Mouse (Mus musculus): Measurements from ENCODE around the gene Tnrc6b. TPM values are rescaled to one million over a fixed set of nuclear protein-coding genes. Genes with fewer than 3 reads are reported as not detected.

Tnrc6b gene
- polyA plus RNA-seq, 1 experiment from 2014 or later: 10.0 TPM

DNA sequence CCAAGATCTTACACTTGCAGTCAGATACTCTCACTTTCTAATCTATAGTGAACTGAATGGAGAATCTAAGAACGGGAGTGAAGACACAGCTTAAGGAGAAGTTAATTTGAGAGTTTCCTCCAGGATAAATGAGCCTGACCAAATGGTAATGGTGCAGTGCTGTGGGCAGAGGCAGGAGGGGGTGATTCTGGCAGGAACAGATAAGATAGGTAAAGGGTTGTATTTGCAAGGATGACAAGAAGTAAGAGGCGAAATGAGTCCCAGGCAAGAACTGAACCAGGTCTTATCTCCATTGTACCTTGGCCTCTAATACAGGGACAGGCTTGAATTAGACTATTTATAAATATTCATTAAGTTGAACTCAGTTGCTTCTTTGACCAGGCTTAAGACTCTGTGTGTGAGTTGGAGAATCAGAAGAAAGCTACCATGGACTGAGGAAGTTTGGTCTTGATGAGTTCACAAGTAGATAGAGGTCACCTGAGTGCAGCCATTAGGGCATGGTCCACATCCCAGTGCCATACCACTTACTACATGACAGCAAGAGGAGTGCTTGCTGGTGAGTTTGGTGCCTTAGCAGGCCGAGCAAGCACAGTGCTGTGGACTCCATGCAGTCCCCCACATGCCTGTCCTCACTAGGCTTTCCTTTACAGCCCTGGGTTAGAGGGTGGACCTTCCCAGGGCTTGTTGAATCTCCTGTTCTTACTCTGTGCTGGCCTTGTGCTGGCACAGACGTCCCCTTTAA is 199.8 kb downstream of the Tnrc6b start:
- Histone ChIP-seq H3K27me3 (replicated peaks; ENCODE audit: control insufficient read depth, insufficient read depth, low read length) (no peaks in the 10 kb centered on the region), H3K4me1 (ENCODE audit: control insufficient read depth, insufficient read depth, low read length) (no peaks in the 10 kb centered on the region), H3K36me3 (ENCODE audit: control insufficient read depth, insufficient read depth, low read length) (peaks cover 62% of the 10 kb centered on the region), H3K4me3 (ENCODE audit: low read depth, low read length) (no peak overlapping the region), H3K4me2 (ENCODE audit: low read length) (no peak overlapping the region), H3K27ac (ENCODE audit: low read depth, low read length) (no peak overlapping the region), H3K9ac (ENCODE audit: low read length) (no peak overlapping the region), H3K9me3 (replicated peaks; ENCODE audit: control insufficient read depth, low read length) (no peaks in the 10 kb centered on the region)
- ATAC-seq (no peak), DNase-seq (ENCODE audit: low spot score) (no peak)
- 90% methylated on average over 4 of the region's 4 CpGs for WGBS

DNA sequence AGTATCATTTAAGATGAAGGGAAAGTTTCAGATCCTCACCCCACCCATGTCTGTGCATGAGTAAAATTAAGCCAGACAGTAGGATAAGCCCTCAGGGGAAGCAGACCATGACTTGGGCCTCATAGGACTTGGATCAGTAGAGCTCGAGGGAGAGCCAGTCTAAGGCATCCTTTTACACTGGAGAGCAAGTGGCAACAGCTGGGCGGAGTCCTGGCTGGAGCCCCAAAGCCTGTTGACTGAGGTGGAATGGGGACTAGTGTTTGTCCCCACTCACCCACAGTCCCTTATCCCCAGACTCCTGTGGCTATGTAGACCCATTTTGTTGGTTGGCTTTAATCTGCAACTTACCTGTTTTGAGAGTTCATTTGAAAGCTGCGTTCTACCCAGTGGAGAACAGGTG is 201.1 kb downstream of the Tnrc6b start:
- ATAC-seq (no peak), DNase-seq (ENCODE audit: low spot score) (no peak)
- Histone ChIP-seq H3K4me2 (ENCODE audit: low read length) (no peak overlapping the region), H3K9me3 (replicated peaks; ENCODE audit: control insufficient read depth, low read length) (no peaks in the 10 kb centered on the region), H3K4me1 (ENCODE audit: control insufficient read depth, insufficient read depth, low read length) (no peaks in the 10 kb centered on the region), H3K9ac (ENCODE audit: low read length) (no peak overlapping the region), H3K27ac (ENCODE audit: low read depth, low read length) (no peak overlapping the region), H3K27me3 (replicated peaks; ENCODE audit: control insufficient read depth, insufficient read depth, low read length) (no peaks in the 10 kb centered on the region), H3K4me3 (ENCODE audit: low read depth, low read length) (no peak overlapping the region), H3K36me3 (ENCODE audit: control insufficient read depth, insufficient read depth, low read length) (peaks cover 63% of the 10 kb centered on the region)
- WGBS: 85% methylated on average over 3 of the region's 3 CpGs

DNA sequence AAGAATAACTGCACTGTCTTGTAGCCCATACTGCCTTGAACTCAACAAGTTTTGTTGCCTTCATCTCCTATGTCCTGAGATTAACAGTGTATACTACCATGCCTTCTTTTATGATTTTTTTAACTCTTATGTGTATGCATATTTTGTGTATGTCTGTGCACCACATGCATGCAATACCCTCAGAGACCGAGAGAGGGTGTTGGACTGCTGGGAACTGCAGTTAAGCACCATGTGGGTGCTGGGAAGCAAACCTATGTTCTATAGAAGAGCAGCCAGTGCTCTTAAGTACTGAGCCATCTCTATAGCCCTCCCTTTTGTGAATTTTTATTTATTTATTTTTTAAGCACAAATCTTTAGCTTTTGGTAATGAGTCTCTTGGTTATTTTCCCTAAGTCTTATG is 202.7 kb downstream of the Tnrc6b start:
- no peak for ATAC-seq
- WGBS: 89% methylated on average over 1 of the region's 1 CpGs
- peaks cover 67% of the 10 kb centered on the region for H3K36me3 ChIP-seq (ENCODE audit: control insufficient read depth, insufficient read depth, low read length)

DNA sequence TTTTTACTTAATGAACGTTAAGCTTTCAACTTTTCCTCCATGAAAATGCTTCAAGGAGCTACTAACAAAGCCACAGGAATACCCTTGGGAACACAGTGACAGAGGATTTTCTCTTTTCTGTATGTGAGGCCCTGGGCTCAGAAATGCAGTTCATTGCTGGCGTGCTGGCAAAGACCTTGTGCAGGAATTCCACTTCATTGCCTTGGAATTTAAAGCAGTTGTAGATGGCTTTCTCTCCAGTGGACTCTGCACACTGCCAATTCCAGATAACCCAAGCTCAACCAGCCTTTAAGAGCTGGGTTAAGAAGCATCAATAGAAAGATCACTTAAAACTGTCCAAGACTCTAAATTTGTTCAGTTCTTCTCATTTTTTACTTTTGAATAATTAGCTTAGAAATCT is 204.7 kb downstream of the Tnrc6b start:
- ATAC-seq: no peak
- H3K4me3 ChIP-seq (ENCODE audit: low read depth, low read length): no peak overlapping the region
- DNase-seq (ENCODE audit: low spot score): no peak
- H3K9ac ChIP-seq (ENCODE audit: low read length): no peak overlapping the region
- no peaks in the 10 kb centered on the region for H3K27me3 ChIP-seq (replicated peaks; ENCODE audit: control insufficient read depth, insufficient read depth, low read length)
- H3K9me3 ChIP-seq (replicated peaks; ENCODE audit: control insufficient read depth, low read length): no peaks in the 10 kb centered on the region
- peaks cover 82% of the 10 kb centered on the region for H3K36me3 ChIP-seq (ENCODE audit: control insufficient read depth, insufficient read depth, low read length)
- H3K27ac ChIP-seq (ENCODE audit: low read depth, low read length): no peak overlapping the region
- no peaks in the 10 kb centered on the region for H3K4me1 ChIP-seq (ENCODE audit: control insufficient read depth, insufficient read depth, low read length)
- 77% methylated on average over 2 of the region's 2 CpGs for WGBS
- no peak overlapping the region for H3K4me2 ChIP-seq (ENCODE audit: low read length)

More for the DNA sequence above, 202.7 kb downstream of the Tnrc6b start:
- no peak for DNase-seq (ENCODE audit: low spot score)
- no peak overlapping the region for H3K4me2 ChIP-seq (ENCODE audit: low read length)
- H3K4me3 ChIP-seq (ENCODE audit: low read depth, low read length): no peak overlapping the region
- no peak overlapping the region for H3K27ac ChIP-seq (ENCODE audit: low read depth, low read length)
- no peaks in the 10 kb centered on the region for H3K4me1 ChIP-seq (ENCODE audit: control insufficient read depth, insufficient read depth, low read length)
- H3K9ac ChIP-seq (ENCODE audit: low read length): no peak overlapping the region
- H3K9me3 ChIP-seq (replicated peaks; ENCODE audit: control insufficient read depth, low read length): no peaks in the 10 kb centered on the region
- H3K27me3 ChIP-seq (replicated peaks; ENCODE audit: control insufficient read depth, insufficient read depth, low read length): no peaks in the 10 kb centered on the region

DNA sequence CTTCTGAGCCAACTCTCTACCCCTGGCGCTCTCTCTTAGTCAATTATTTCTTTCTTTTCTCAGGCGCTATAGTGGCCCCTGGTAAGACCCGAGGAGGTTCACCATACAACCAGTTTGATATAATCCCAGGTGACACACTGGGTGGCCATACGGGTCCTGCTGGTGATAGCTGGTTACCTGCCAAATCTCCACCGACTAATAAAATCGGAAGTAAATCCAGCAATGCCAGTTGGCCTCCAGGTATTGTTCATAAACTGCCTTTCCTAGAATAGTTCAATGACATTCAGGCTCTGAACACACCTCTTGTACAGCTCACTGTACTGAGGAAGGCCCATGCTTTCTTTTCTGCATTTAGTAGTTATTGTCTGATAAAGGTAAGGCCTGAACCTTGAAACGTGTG is 205.5 kb downstream of the Tnrc6b start:
- Histone ChIP-seq H3K27ac (ENCODE audit: low read depth, low read length) (no peak overlapping the region), H3K4me2 (ENCODE audit: low read length) (no peak overlapping the region), H3K36me3 (ENCODE audit: control insufficient read depth, insufficient read depth, low read length) (peaks cover 82% of the 10 kb centered on the region), H3K9me3 (replicated peaks; ENCODE audit: control insufficient read depth, low read length) (no peaks in the 10 kb centered on the region), H3K4me1 (ENCODE audit: control insufficient read depth, insufficient read depth, low read length) (no peaks in the 10 kb centered on the region), H3K9ac (ENCODE audit: low read length) (no peak overlapping the region), H3K4me3 (ENCODE audit: low read depth, low read length) (no peak overlapping the region), H3K27me3 (replicated peaks; ENCODE audit: control insufficient read depth, insufficient read depth, low read length) (no peaks in the 10 kb centered on the region)
- ATAC-seq (no peak), DNase-seq (ENCODE audit: low spot score) (no peak)
- WGBS: 92% methylated on average over 7 of the region's 7 CpGs

DNA sequence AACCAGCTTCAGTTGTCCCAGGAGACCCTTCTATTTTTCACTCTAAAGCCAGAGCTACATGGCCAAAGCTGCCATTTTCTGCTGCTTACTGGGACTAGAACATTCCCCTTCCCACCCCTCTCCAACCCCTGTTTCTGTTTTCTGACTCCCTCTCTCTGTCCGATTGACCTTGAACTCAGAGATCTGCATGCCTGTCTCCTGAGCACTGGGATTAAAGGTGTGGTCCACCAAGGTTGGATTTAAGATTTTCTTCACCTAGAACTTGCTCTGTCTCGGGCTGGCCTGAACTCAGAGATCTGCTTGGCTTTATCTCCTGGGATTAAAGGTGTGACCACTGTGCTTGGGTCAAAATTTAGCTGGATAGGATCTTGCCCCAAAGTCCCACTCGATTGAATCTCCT is 209.2 kb downstream of the Tnrc6b start:
- Histone ChIP-seq H3K4me3 (ENCODE audit: low read depth, low read length) (no peak overlapping the region), H3K4me2 (ENCODE audit: low read length) (no peak overlapping the region), H3K27ac (ENCODE audit: low read depth, low read length) (no peak overlapping the region), H3K36me3 (ENCODE audit: control insufficient read depth, insufficient read depth, low read length) (peaks cover 79% of the 10 kb centered on the region), H3K4me1 (ENCODE audit: control insufficient read depth, insufficient read depth, low read length) (no peaks in the 10 kb centered on the region), H3K9me3 (replicated peaks; ENCODE audit: control insufficient read depth, low read length) (no peaks in the 10 kb centered on the region), H3K27me3 (replicated peaks; ENCODE audit: control insufficient read depth, insufficient read depth, low read length) (no peaks in the 10 kb centered on the region), H3K9ac (ENCODE audit: low read length) (no peak overlapping the region)
- DNase-seq (ENCODE audit: low spot score): no peak
- no peak for ATAC-seq
- WGBS: 97% methylated on average over 3 of the region's 3 CpGs

DNA sequence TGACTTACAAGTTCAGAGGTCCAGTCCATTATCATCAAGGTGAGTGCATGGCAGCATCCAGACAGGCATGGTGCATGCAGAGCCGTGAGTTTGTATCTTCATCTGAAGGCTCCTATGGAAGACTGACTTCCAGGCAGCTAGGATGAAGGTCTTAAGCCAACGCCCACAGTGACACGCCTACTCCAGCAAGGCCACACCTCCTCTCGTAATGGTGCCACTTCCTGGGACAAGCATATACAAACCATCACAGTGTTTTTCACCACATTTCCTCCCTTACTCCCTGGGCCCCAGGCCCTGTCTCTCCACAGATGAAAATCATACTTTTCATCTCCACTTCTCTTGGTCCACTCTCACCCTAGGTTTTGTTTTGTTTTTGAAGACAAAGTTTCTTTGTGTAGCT is 210.7 kb downstream of the Tnrc6b start:
- Histone ChIP-seq H3K27ac (ENCODE audit: low read depth, low read length) (no peak overlapping the region), H3K4me1 (ENCODE audit: control insufficient read depth, insufficient read depth, low read length) (no peaks in the 10 kb centered on the region), H3K9ac (ENCODE audit: low read length) (no peak overlapping the region), H3K9me3 (replicated peaks; ENCODE audit: control insufficient read depth, low read length) (no peaks in the 10 kb centered on the region), H3K4me3 (ENCODE audit: low read depth, low read length) (no peak overlapping the region), H3K36me3 (ENCODE audit: control insufficient read depth, insufficient read depth, low read length) (peaks cover 80% of the 10 kb centered on the region), H3K4me2 (ENCODE audit: low read length) (no peak overlapping the region), H3K27me3 (replicated peaks; ENCODE audit: control insufficient read depth, insufficient read depth, low read length) (no peaks in the 10 kb centered on the region)
- 77% methylated on average over 4 of the region's 4 CpGs for WGBS
- ATAC-seq (no peak), DNase-seq (ENCODE audit: low spot score) (no peak)

DNA sequence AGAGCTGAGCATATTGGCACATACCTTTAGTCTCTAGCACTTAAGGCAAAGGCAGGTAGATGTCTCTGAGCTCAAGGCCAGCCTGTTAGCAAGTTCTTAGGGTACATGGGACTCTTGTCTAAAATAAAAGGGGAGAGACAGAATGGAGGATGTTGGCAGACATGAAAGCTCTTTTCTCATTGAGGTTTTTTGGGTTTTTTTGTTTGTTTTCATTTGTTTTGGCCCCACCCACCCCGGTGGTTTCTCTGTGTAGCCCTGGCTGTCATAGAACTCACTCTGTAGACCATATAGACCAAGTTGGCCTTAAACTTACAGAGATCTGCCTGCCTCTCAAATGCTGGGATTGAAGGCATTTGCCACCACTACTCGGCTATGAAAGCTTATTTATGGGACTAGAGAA is 213.1 kb downstream of the Tnrc6b start:
- ATAC-seq (no peak), DNase-seq (ENCODE audit: low spot score) (no peak)
- Histone ChIP-seq H3K36me3 (ENCODE audit: control insufficient read depth, insufficient read depth, low read length) (peaks cover 80% of the 10 kb centered on the region), H3K9ac (ENCODE audit: low read length) (no peak overlapping the region), H3K4me2 (ENCODE audit: low read length) (no peak overlapping the region), H3K9me3 (replicated peaks; ENCODE audit: control insufficient read depth, low read length) (no peaks in the 10 kb centered on the region), H3K27me3 (replicated peaks; ENCODE audit: control insufficient read depth, insufficient read depth, low read length) (no peaks in the 10 kb centered on the region), H3K4me3 (ENCODE audit: low read depth, low read length) (no peak overlapping the region), H3K4me1 (ENCODE audit: control insufficient read depth, insufficient read depth, low read length) (no peaks in the 10 kb centered on the region), H3K27ac (ENCODE audit: low read depth, low read length) (no peak overlapping the region)
- WGBS: 96% methylated on average over 2 of the region's 2 CpGs

DNA sequence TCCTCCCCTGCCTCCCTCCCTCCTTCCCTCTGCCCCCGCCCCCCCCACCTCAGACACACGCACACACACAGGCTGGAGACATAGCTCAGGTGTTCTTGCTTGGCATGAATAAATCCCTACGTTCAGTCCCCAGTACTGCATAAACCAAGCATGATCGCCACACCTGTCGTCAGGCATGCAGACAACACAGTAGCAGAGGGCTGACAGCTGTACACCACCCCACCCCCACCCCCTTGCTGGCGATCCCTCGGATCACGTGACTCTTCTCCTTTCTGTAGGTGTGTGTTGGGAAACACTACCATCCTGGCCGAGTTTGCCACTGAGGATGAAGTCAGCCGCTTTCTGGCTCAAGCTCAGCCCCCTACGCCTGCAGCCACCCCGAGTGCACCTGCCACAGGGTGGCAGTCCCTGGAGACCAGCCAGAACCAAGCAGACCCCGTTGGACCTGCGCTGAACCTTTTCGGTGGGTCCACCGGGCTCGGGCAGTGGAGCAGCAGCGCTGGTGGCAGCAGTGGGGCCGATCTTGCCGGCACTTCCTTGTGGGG is 217.8 kb downstream of the Tnrc6b start:
- Histone ChIP-seq H3K27me3 (replicated peaks; ENCODE audit: control insufficient read depth, insufficient read depth, low read length) (no peaks in the 10 kb centered on the region), H3K4me1 (ENCODE audit: control insufficient read depth, insufficient read depth, low read length) (no peaks in the 10 kb centered on the region), H3K27ac (ENCODE audit: low read depth, low read length) (no peak overlapping the region), H3K4me3 (ENCODE audit: low read depth, low read length) (no peak overlapping the region), H3K4me2 (ENCODE audit: low read length) (no peak overlapping the region), H3K36me3 (ENCODE audit: control insufficient read depth, insufficient read depth, low read length) (peaks cover 72% of the 10 kb centered on the region), H3K9ac (ENCODE audit: low read length) (no peak overlapping the region), H3K9me3 (replicated peaks; ENCODE audit: control insufficient read depth, low read length) (no peaks in the 10 kb centered on the region)
- DNase-seq (ENCODE audit: low spot score): no peak
- ATAC-seq: no peak
- WGBS: 79% methylated on average over 20 of the region's 20 CpGs

All from forebrain, embryonic 14.5 days (tissue).